Mouse (Mus musculus): ENCODE results near the gene Cish. TPM values are rescaled to one million over a fixed set of nuclear protein-coding genes. Genes with fewer than 3 reads are reported as not detected.

Cish gene
- polyA plus RNA-seq, 1 experiment from 2014 or later = 6.5 TPM

GRCm38 (mm10) chr9:107279378-107280321, 16.2 kb upstream of the Cish start:
- DNase-seq (ENCODE audit: low spot score) (peak; percentile 59), ATAC-seq (replicated peaks; ENCODE audit: low FRiP score) (no peak)
- Histone ChIP-seq H3K4me1 (replicated peaks; ENCODE audit: control insufficient read depth, insufficient read depth, low read length) (peaks cover 6% of the 10 kb centered on the region; the same call in 1 of the 2 replicates), H3K9ac (ENCODE audit: low read length) (no peak overlapping the region), H3K4me2 (ENCODE audit: low read depth, low read length, severe bottlenecking) (no peak overlapping the region), H3K27me3 (ENCODE audit: control insufficient read depth, insufficient read depth, low read length) (no peaks in the 10 kb centered on the region), H3K9me3 (ENCODE audit: control insufficient read depth, low read length) (no peaks in the 10 kb centered on the region), H3K36me3 (ENCODE audit: control insufficient read depth, insufficient read depth, low read length) (no peaks in the 10 kb centered on the region), H3K4me3 (ENCODE audit: low read depth, low read length) (no peak overlapping the region), H3K27ac (ENCODE audit: low read depth, low read length) (no peak overlapping the region)
- 24% methylated on average over 16 of the region's 16 CpGs for WGBS

GRCm38 (mm10) chr9:107280322-107281027, 15.4 kb upstream of the Cish start:
- H3K27ac ChIP-seq (ENCODE audit: low read depth, low read length) = no peak overlapping the region
- no peak for ATAC-seq (replicated peaks; ENCODE audit: low FRiP score)
- H3K4me3 ChIP-seq (ENCODE audit: low read depth, low read length) = no peak overlapping the region

DNA sequence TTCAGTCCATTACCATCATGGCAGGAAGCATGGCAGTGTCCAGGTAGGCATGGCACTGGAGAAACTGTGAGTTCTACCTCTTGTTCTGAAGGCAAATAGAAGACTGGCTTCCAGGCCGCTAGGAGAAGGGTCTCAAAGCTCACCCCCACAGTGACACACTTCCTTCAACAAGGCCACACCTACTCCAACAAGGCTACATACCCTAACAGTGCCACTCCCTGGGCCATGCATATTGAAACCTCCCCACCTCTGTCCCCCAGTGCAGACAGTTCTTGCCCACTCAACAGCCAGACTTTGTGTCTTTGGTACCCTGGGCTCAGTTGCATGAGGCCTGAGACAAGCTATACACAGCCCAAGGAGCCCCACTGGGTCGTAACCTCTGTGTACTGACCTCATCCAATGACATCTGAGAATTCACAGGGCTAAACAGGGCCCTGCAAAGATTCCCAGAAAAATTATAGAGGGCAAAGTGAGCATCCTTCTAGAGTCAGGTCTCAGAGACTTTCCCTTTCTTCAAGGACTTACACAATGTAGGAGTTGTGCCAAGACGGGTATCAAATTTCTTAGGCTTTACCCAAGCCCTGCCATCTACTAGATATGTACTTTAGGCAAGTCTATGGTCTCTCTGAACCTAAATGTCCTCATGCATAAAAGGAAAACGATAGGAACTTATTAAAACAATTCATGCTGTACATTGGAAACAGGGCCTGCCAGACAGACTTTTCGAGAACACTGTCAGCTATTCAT, 14.4 kb upstream of the Cish start:
- no peaks in the 10 kb centered on the region for H3K9me3 ChIP-seq (ENCODE audit: control insufficient read depth, low read length)
- DNase-seq (ENCODE audit: low spot score) (no peak), ATAC-seq (replicated peaks; ENCODE audit: low FRiP score) (no peak)
- peaks cover 6% of the 10 kb centered on the region; the same call in 1 of the 2 replicates for H3K4me1 ChIP-seq (replicated peaks; ENCODE audit: control insufficient read depth, insufficient read depth, low read length)
- no peaks in the 10 kb centered on the region for H3K36me3 ChIP-seq (ENCODE audit: control insufficient read depth, insufficient read depth, low read length)
- H3K27ac ChIP-seq (ENCODE audit: low read depth, low read length) = no peak overlapping the region
- WGBS = 88% methylated on average over 5 of the region's 5 CpGs
- H3K27me3 ChIP-seq (ENCODE audit: control insufficient read depth, insufficient read depth, low read length) = no peaks in the 10 kb centered on the region
- no peak overlapping the region for H3K4me3 ChIP-seq (ENCODE audit: low read depth, low read length)
- H3K9ac ChIP-seq (ENCODE audit: low read length) = no peak overlapping the region
- no peak overlapping the region for H3K4me2 ChIP-seq (ENCODE audit: low read depth, low read length, severe bottlenecking)

More at GRCm38 (mm10) chr9:107280322-107281027, 15.4 kb upstream of the Cish start:
- Histone ChIP-seq H3K9me3 (ENCODE audit: control insufficient read depth, low read length) (no peaks in the 10 kb centered on the region), H3K4me2 (ENCODE audit: low read depth, low read length, severe bottlenecking) (no peak overlapping the region), H3K4me1 (replicated peaks; ENCODE audit: control insufficient read depth, insufficient read depth, low read length) (peaks cover 6% of the 10 kb centered on the region; the same call in 1 of the 2 replicates), H3K9ac (ENCODE audit: low read length) (no peak overlapping the region), H3K27me3 (ENCODE audit: control insufficient read depth, insufficient read depth, low read length) (no peaks in the 10 kb centered on the region), H3K36me3 (ENCODE audit: control insufficient read depth, insufficient read depth, low read length) (no peaks in the 10 kb centered on the region)
- no peak for DNase-seq (ENCODE audit: low spot score)
- 48% methylated on average over 13 of the region's 13 CpGs for WGBS

GRCm38 (mm10) chr9:107282951-107283350, 12.9 kb upstream of the Cish start:
- no peak overlapping the region for H3K4me2 ChIP-seq (ENCODE audit: low read depth, low read length, severe bottlenecking)
- H3K27me3 ChIP-seq (ENCODE audit: control insufficient read depth, insufficient read depth, low read length) = no peaks in the 10 kb centered on the region
- H3K4me1 ChIP-seq (replicated peaks; ENCODE audit: control insufficient read depth, insufficient read depth, low read length) = peaks cover 6% of the 10 kb centered on the region; the same call in 1 of the 2 replicates
- no peaks in the 10 kb centered on the region for H3K9me3 ChIP-seq (ENCODE audit: control insufficient read depth, low read length)
- ATAC-seq (replicated peaks; ENCODE audit: low FRiP score) (no peak), DNase-seq (ENCODE audit: low spot score) (no peak)
- WGBS = 90% methylated on average over 9 of the region's 9 CpGs
- H3K27ac ChIP-seq (ENCODE audit: low read depth, low read length) = no peak overlapping the region
- H3K36me3 ChIP-seq (ENCODE audit: control insufficient read depth, insufficient read depth, low read length) = no peaks in the 10 kb centered on the region
- no peak overlapping the region for H3K9ac ChIP-seq (ENCODE audit: low read length)
- H3K4me3 ChIP-seq (ENCODE audit: low read depth, low read length) = no peak overlapping the region

GRCm38 (mm10) chr9:107285009-107285408, 10.8 kb upstream of the Cish start:
- DNase-seq (ENCODE audit: low spot score) (no peak), ATAC-seq (replicated peaks; ENCODE audit: low FRiP score) (no peak)
- peaks cover 10% of the 10 kb centered on the region; the same call in 1 of the 2 replicates for H3K4me1 ChIP-seq (replicated peaks; ENCODE audit: control insufficient read depth, insufficient read depth, low read length)
- H3K27ac ChIP-seq (ENCODE audit: low read depth, low read length) = no peak overlapping the region
- no peak overlapping the region for H3K4me2 ChIP-seq (ENCODE audit: low read depth, low read length, severe bottlenecking)
- H3K36me3 ChIP-seq (ENCODE audit: control insufficient read depth, insufficient read depth, low read length) = no peaks in the 10 kb centered on the region
- H3K9me3 ChIP-seq (ENCODE audit: control insufficient read depth, low read length) = no peaks in the 10 kb centered on the region
- H3K4me3 ChIP-seq (ENCODE audit: low read depth, low read length) = no peak overlapping the region
- 10% methylated on average over 3 of the region's 3 CpGs for WGBS
- H3K9ac ChIP-seq (ENCODE audit: low read length) = no peak overlapping the region
- H3K27me3 ChIP-seq (ENCODE audit: control insufficient read depth, insufficient read depth, low read length) = peaks cover 5% of the 10 kb centered on the region; the same call in 1 of the 2 replicates

DNA sequence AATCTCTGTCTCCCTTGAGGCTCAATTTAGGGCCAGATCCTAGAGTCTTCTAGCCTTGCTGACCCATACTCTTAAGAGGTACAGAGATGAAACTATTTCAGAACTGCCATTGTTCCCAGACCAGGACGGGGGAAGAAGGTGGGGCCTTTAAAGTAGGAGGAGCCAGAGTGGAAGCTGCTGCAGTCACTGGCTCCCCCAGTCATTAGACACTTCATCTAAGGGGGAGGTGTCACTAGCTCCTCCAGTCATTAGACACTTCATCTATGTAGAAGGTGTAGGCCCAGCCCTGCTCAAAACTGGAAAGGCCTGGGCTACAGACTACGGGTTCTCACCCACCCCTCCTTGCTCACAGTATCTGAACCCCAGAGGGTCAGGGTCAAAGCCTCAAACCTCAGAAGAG, 8.5 kb upstream of the Cish start:
- Histone ChIP-seq H3K9ac (ENCODE audit: low read length) (no peak overlapping the region), H3K36me3 (ENCODE audit: control insufficient read depth, insufficient read depth, low read length) (no peaks in the 10 kb centered on the region), H3K27me3 (ENCODE audit: control insufficient read depth, insufficient read depth, low read length) (peaks cover 5% of the 10 kb centered on the region; the same call in 1 of the 2 replicates), H3K9me3 (ENCODE audit: control insufficient read depth, low read length) (no peaks in the 10 kb centered on the region), H3K4me1 (replicated peaks; ENCODE audit: control insufficient read depth, insufficient read depth, low read length) (peaks cover 7% of the 10 kb centered on the region; the same call in 1 of the 2 replicates), H3K4me3 (ENCODE audit: low read depth, low read length) (no peak overlapping the region), H3K27ac (ENCODE audit: low read depth, low read length) (no peak overlapping the region), H3K4me2 (ENCODE audit: low read depth, low read length, severe bottlenecking) (no peak overlapping the region)
- DNase-seq (ENCODE audit: low spot score) (no peak), ATAC-seq (replicated peaks; ENCODE audit: low FRiP score) (no peak)
- 76% methylated on average over 2 of the region's 2 CpGs for WGBS

DNA sequence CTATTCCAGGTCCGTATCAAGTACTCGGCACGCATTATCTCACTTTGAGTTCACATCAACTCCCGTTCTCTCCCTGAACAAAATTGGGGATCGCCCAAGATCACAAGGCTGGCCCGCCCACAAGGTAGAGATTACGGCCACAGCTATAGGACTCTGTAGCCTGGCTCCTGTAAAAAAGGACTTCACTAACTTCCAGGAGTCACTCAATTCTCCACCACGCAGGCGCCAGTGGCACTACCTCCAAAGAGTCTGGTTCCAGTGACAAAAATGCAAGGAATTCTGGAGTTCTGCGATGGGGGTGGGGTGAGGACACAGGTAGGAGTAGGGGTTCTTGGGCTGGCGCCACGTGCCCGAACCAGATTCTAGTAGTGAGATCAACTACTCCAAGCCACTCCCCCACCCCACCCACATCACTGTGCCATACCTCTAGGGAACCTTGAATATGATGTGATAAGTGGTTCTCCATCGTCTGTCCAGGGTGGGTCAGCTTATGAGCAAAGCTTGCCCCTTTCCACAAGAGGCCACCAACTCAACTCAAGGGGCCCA, 7.6 kb upstream of the Cish start:
- H3K9ac ChIP-seq (ENCODE audit: low read length) = no peak overlapping the region
- H3K4me3 ChIP-seq (ENCODE audit: low read depth, low read length) = no peak overlapping the region
- no peaks in the 10 kb centered on the region for H3K36me3 ChIP-seq (ENCODE audit: control insufficient read depth, insufficient read depth, low read length)
- DNase-seq (ENCODE audit: low spot score) = no peak
- ATAC-seq (replicated peaks; ENCODE audit: low FRiP score) = no peak
- H3K27ac ChIP-seq (ENCODE audit: low read depth, low read length) = no peak overlapping the region
- peaks cover 5% of the 10 kb centered on the region; the same call in 1 of the 2 replicates for H3K27me3 ChIP-seq (ENCODE audit: control insufficient read depth, insufficient read depth, low read length)
- no peak overlapping the region for H3K4me2 ChIP-seq (ENCODE audit: low read depth, low read length, severe bottlenecking)
- 94% methylated on average over 14 of the region's 14 CpGs for WGBS
- H3K4me1 ChIP-seq (replicated peaks; ENCODE audit: control insufficient read depth, insufficient read depth, low read length) = peaks cover 7% of the 10 kb centered on the region; the same call in 1 of the 2 replicates
- H3K9me3 ChIP-seq (ENCODE audit: control insufficient read depth, low read length) = no peaks in the 10 kb centered on the region

DNA sequence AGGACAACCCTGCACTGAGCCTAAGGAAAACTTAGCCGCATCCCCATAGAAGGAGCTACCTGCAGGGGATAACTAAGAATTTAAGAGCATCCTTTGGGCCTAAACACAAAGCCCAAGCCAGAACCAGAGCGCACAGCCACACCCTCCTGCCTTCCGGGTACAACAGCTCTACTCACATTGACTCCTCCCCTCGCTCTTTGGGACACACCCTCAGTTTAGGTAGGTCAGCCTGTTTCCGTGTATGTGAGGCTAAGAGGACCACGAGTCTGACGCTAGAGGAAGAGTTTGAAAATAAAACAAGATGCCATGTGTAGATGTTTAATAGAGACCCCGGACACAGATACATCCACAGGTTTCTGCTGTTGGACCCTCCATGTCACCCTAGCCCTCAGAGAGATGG, 7.1 kb upstream of the Cish start:
- Histone ChIP-seq H3K27ac (ENCODE audit: low read depth, low read length) (no peak overlapping the region), H3K27me3 (ENCODE audit: control insufficient read depth, insufficient read depth, low read length) (peaks cover 5% of the 10 kb centered on the region; the same call in 1 of the 2 replicates), H3K4me2 (ENCODE audit: low read depth, low read length, severe bottlenecking) (peak overlapping the region; percentile 81), H3K9ac (ENCODE audit: low read length) (no peak overlapping the region; the same call in 1 of the 2 replicates), H3K4me3 (ENCODE audit: low read depth, low read length) (peak overlapping the region; percentile 42), H3K36me3 (ENCODE audit: control insufficient read depth, insufficient read depth, low read length) (no peaks in the 10 kb centered on the region), H3K4me1 (replicated peaks; ENCODE audit: control insufficient read depth, insufficient read depth, low read length) (peaks cover 7% of the 10 kb centered on the region; the same call in 1 of the 2 replicates), H3K9me3 (ENCODE audit: control insufficient read depth, low read length) (no peaks in the 10 kb centered on the region)
- DNase-seq (ENCODE audit: low spot score) (no peak), ATAC-seq (replicated peaks; ENCODE audit: low FRiP score) (no peak)
- WGBS = 25% methylated on average over 8 of the region's 8 CpGs

All from forebrain, embryonic 11.5 days (tissue).